Mouse (Mus musculus) heart, postnatal 14 days (tissue): Measurements from ENCODE around the gene Cd151. TPM values are rescaled to one million over a fixed set of nuclear protein-coding genes. Genes with fewer than 3 reads are reported as not detected.

Experiments
- DNase-seq, 2 experiments: peaks; one replicate each; pipeline ENCODE4 v3.0.0; 2021 to 2022
- intact Hi-C: fragments of 180-260 bp; cut with DNase I; formaldehyde crosslinking; loops from one replicate; pipeline ENCODE4 v1.15.1; 2025
- long read RNA-seq, 2 experiments: library from polyadenylated mRNA; stranded (forward); transcript quantifications; one replicate each; pipeline ENCODE4 v2.0.0; 2021
- total RNA-seq, 2 experiments: library from RNA; stranded (reverse); gene quantifications; 2 replicates each; pipeline ENCODE4 v1.2.3; 2021

Gene Cd151
- 100 to 1,000 TPM; 258 to 268 TPM for total RNA-seq
- long read RNA-seq, experiment 1, transcript Cd151-202 (8 exons, 1,865 nt) = minor isoform, 40 of 374 reads
- long read RNA-seq, experiment 1, transcript Cd151-201 (7 exons, 1,619 nt) = major isoform, 155 of 374 reads
- long read RNA-seq, experiment 1, transcript Cd151-203 (8 exons, 1,708 nt) = minor isoform, 123 of 374 reads
- long read RNA-seq, experiment 1, partial matches to known transcripts = 46 of 374 reads
- long read RNA-seq, experiment 1, other reads (novel, unspliced or antisense) = 10 of 374 reads
- long read RNA-seq, experiment 2, transcript Cd151-203 (8 exons, 1,708 nt) = minor isoform, 91 of 299 reads
- long read RNA-seq, experiment 2, transcript Cd151-202 (8 exons, 1,865 nt) = minor isoform, 40 of 299 reads
- long read RNA-seq, experiment 2, transcript Cd151-201 (7 exons, 1,619 nt) = major isoform, 118 of 299 reads
- long read RNA-seq, experiment 2, partial matches to known transcripts = 37 of 299 reads
- long read RNA-seq, experiment 2, other reads (novel, unspliced or antisense) = 13 of 299 reads

DNA sequence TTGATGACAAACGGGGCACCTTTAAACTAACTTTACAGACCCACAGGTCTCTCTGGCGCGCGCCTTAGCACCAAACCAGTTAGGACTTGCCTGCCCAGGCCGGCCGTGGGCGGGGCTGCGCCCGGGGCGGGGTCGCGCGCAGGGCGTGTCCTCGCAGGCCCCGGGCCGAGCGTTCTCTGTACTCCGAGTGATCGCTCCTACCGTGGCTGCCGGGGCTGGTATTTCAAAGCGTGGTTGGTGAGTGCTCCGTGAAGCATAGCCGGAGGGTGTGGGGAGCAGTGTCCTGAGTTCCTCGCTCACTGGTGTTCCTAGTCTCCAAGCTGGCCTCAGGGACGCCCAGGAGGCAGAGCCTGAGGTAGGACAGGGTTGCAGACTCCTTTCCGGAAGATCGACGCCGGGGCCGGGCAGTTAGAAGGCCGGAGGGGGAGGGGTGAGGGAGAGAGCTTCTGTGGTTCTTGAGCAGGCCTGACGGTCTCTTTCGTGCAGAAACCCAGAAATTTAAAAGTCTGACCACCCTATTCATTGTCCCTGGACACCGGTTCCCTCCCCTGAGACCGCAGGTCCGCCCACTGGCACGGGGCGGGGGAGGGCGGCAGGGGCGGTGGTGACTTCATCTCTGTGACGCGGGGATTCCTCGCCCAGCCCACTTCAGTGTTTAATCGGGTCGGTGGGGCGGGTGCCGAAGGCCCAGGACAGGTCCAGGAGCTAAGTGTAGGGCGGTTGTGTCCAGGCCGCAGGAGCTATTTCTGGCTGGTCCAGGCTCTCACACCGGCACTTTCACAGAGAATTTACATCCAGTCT lies at the start of gene Cd151:
Cd151 (plus strand) TSS at position 163 of the 801 bp plus-strand sequence.
- intact Hi-C loops = no loop called here

GRCm38 (mm10) chr7:141417731-141418681 lies 49.2 kb upstream of the Cd151 start:
- intact Hi-C loops = no loop called here
- no peak for DNase-seq

More for the DNA sequence above, at the start of gene Cd151:
- peak; percentile 92 to 94 for DNase-seq

- DNase-seq = no peak
- intact Hi-C loops = no loop called here
These were observed 48.2 kb upstream of the Cd151 start for GRCm38 (mm10) chr7:141418970-141419369.

DNA sequence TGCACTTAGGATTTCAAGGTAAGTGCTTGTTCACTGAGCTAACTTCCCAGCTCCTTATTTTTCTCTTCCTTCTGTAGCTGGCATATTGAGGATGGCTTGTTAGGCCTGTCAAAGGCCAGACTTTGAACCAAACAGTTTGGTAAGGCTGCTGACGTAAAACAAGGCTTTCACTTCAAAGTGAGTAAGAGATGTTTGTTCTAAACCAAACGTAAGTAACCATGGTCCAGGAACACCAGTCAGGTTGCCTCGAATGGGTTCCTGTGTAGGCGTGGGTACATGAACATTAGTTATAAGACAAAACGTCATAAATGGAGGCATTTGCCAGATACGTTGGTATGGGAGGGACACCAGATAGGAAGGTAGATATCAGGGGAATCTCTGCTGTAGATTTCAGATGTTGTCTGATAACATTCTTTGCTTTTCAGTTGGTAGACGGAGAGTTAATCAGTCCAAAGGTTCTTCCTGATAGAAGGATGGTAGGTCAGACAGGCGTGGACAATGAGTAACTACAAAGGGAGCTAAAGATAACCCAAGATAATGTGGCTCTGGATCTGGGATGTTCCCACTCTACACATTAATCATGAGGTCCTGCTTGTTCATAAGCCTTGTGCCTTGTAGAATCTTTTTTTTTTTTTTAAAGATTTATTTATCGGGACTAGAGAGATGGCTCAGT lies 47.0 kb upstream of the Cd151 start:
- intact Hi-C loops = no loop called here
- no peak for DNase-seq

- intact Hi-C loops = no loop called here
- DNase-seq = no peak
These were observed 43.4 kb upstream of the Cd151 start for GRCm38 (mm10) chr7:141423811-141424210.

DNA sequence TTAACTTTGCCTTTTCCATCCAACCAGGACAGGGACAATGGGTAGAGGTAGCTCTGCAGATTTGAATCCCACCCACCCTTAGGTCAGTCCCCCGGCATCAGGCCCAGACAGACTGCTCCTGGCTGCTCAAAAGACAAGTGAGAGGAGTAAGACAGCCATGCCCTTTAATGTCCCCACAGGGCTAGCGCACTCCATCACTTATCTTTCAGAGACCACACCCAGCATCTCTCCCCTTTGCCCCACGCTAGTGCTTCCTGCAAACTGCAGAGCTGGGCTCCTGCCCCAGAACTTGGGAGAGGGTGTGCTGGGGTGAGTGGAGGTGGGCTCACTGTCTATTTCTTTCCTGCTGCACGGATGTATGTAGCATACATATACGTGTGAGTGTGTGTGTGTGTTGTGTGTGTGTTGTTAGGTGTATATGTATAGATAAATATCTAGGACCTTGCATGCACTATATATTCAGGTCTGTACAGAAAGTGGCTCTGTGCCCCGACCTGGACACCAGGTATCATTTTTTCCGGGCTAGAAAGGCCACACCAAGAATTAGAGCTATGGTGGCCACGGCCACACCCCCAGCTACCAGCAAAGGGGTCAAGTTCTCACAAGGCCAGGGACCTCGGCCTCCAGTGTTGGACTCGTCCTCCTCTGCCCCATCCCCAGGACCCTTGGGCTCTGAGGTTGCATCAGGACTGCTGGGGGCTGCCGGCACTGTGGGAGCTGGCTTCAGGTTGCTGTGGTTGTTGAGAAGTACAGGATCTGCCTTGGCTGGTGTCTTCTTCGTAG lies 40.1 kb upstream of the Cd151 start:
- intact Hi-C loops = no loop called here
- DNase-seq = no peak

GRCm38 (mm10) chr7:141428701-141429100 lies 38.5 kb upstream of the Cd151 start:
- DNase-seq = no peak
- intact Hi-C loops = no loop called here

GRCm38 (mm10) chr7:141429310-141429709 lies 37.9 kb upstream of the Cd151 start, which contains the start of gene Cend1:
Cend1 (minus strand) TSS chr7:141429491.
- peak; percentile 48 to 59 for DNase-seq
- intact Hi-C loops = no loop called here

GRCm38 (mm10) chr7:141429840-141430584 lies 37.2 kb upstream of the Cd151 start:
- no peak for DNase-seq
- intact Hi-C loops = no loop called here

DNA sequence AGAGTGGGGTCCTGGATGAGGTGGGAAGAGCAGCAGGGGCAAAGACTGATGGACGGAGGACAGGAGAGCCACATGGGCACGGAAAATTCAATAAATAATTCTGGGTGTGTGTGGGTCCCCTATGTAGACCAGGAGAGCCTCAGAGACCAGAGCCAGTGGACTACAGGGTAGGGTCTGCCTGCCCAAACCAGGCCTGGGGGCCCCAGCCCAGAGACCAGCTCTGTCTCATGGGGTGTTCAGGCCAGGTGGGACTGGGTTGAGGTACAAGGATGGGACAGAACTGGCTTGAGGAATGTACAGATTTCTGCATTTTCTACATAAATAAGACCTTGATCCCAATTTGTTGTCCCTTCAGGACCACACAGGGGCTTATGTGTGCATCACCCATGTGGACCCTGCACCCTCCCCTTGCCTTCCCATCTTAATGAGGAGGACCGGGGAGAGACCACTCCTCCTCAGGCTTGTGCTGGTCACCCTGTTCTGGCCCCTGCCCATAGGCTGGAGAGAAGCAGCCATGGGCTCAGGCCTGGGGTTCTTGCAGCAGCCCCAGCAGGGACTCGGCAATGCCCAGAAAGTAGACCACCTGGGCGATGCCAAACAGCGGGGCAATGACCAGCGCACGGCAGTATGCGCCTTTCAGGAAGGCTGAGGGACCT lies 36.5 kb upstream of the Cd151 start:
- intact Hi-C loops = no loop called here
- no peak for DNase-seq

- no peak for DNase-seq
These were observed 35.6 kb upstream of the Cd151 start for GRCm38 (mm10) chr7:141431434-141432185.

DNA sequence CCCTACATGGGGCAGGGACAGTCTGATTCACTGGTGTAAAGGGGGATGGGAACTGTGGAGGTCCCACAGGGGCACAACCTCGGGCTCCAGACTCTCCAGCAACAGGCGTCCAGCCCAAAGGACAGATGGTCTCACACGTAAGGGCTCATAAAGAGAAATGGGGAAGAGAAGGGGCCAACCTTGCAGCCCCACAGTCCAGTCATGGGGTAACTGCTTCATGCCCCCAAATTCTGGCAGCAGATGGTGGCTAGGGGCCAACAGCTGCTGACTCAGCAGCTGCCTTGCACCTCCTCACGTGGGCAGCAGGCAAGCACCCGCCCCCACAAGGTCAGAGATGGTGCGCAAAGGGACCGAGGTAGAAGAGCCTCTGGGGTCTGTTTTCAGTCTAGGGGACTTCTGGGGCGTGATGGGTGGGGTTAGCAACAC lies 35.0 kb upstream of the Cd151 start:
- intact Hi-C loops = no loop called here
- DNase-seq = peak in 1 of 2 experiments; percentile 74

More at GRCm38 (mm10) chr7:141431434-141432185, 35.6 kb upstream of the Cd151 start:
- intact Hi-C loops = no loop called here

DNA sequence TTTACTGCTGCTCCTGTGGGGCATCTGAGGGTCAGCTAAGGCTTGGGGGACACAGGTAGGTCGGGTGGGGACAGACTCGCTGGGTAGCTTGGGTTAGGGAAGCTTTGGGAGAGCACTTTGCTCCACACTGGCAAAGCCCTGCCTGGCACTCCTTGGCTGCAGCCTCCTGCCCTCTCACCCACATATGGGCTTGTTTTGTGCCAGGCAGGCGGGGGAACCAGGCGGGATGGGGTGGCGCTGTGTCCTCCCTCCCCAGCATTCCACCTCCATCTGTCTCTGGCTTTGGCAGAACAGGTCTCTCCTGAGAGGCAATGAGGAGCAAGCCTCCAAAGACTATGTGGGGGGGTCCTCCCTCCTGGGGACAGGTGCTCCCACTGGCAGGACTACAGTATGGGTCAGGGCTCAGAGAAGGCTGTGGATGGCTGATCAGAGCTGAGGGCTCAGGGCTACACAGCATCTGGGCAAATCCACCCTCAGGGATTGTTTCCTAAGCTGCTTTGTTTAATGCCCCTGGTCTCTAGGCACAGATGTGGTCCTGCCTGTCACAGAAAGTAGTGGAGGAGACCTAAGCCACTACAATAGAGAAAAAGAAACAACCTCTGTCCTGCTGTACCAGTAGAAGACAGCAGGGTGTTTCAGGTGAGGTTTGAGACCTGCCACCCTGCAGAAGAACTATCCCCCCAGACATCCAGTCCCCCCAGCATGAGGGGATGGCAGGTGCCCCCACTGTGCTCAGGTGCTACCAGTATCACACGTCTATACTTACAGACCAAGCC lies 34.3 kb upstream of the Cd151 start:
- intact Hi-C loops = no loop called here
- peak; percentile 63 to 78 for DNase-seq

GRCm38 (mm10) chr7:141433517-141434400 lies 33.4 kb upstream of the Cd151 start:
- intact Hi-C loops = no loop called here
- DNase-seq = no peak

GRCm38 (mm10) chr7:141434464-141434863 lies 32.7 kb upstream of the Cd151 start:
- peak in 1 of 2 experiments; percentile 54 for DNase-seq
- intact Hi-C loops = no loop called here
